In the genomic region with DNA sequence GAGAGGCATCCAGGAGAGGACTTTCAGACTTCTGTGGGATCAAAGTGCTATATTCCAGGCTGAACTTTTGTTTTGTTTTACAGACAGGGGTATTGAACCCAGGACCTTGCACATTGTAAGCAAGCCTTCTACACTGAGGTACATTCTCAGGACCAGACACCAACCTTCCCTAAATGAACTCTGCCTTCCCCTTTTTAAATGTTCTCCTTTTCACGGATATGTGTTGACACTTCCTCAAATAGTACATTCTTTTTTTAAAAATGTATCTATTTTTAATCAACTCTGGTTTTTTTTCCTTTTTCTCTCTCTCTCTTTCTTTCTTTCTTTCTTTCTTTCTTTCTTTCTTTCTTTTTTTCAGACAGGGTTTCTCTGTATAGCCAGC, we compare ENCODE assay signal across 9 mouse cellular contexts. TPM values are rescaled to one million over a fixed set of nuclear protein-coding genes. Genes with fewer than 3 reads are reported as not detected.
A peak's percentile ranks its signal among the peaks of the same experiment; 100 is the strongest.
DNase-seq lines count a peak whose midpoint lies in the region; ATAC-seq lines count a peak whose summit lies in the region.
"Had no signal": no experiment of that assay in that cellular context is flagged by ENCODE, and none has a peak within 500 bp of the region (broad histone marks: within the 10 kb centered on the region; RNA-seq: fewer than 3 reads in every experiment).

No protein-coding gene starts in this region.

- H3K4me3 ChIP-seq in kidney, embryonic 16.5 days (ENCODE audit: low read length) = peak overlapping the region; percentile 12; the same call in 1 of the 2 replicates
- H3K4me3 ChIP-seq in forebrain, embryonic 11.5 days (ENCODE audit: low read depth, low read length) = no peak overlapping the region
- H3K4me3 ChIP-seq in limb, embryonic 11.5 days (ENCODE audit: low read depth, low read length) = no peak overlapping the region
- no peak overlapping the region for H3K4me3 ChIP-seq in neural tube, embryonic 13.5 days

- H3K27me3 ChIP-seq in kidney, embryonic 16.5 days (ENCODE audit: insufficient read depth, low read length) = no peaks in the 10 kb centered on the region
- no peaks in the 10 kb centered on the region for H3K27me3 ChIP-seq in forebrain, embryonic 11.5 days (ENCODE audit: control insufficient read depth, insufficient read depth, low read length)
- no peaks in the 10 kb centered on the region for H3K27me3 ChIP-seq in limb, embryonic 11.5 days (ENCODE audit: control insufficient read depth, insufficient read depth, low read length)
- no peaks in the 10 kb centered on the region for H3K27me3 ChIP-seq in neural tube, embryonic 13.5 days

- no peaks in the 10 kb centered on the region for H3K36me3 ChIP-seq in kidney, embryonic 16.5 days (ENCODE audit: insufficient read depth, low read length)
- no peaks in the 10 kb centered on the region for H3K36me3 ChIP-seq in forebrain, embryonic 11.5 days (ENCODE audit: control insufficient read depth, insufficient read depth, low read length)
- H3K36me3 ChIP-seq in limb, embryonic 11.5 days (ENCODE audit: control insufficient read depth, insufficient read depth, low read length) = no peaks in the 10 kb centered on the region
- H3K36me3 ChIP-seq in neural tube, embryonic 13.5 days = no peaks in the 10 kb centered on the region

- H3K9me3 ChIP-seq in kidney, embryonic 16.5 days (ENCODE audit: low read length) = no peaks in the 10 kb centered on the region
- H3K9me3 ChIP-seq in forebrain, embryonic 11.5 days (ENCODE audit: control insufficient read depth, low read length) = no peaks in the 10 kb centered on the region
- no peaks in the 10 kb centered on the region for H3K9me3 ChIP-seq in limb, embryonic 11.5 days (ENCODE audit: control insufficient read depth, low read length)
- no peaks in the 10 kb centered on the region for H3K9me3 ChIP-seq in neural tube, embryonic 13.5 days

- ATAC-seq in kidney, embryonic 16.5 days (ENCODE audit: low FRiP score, low TSS enrichment) = no peak
- no peak for ATAC-seq in forebrain, embryonic 11.5 days (replicated peaks; ENCODE audit: low FRiP score)
- no peak for ATAC-seq in limb, embryonic 11.5 days (ENCODE audit: insufficient number of reproducible peaks, low FRiP score, low TSS enrichment, low read depth)
- no peak for ATAC-seq in neural tube, embryonic 13.5 days (ENCODE audit: low read depth)
- ATAC-seq in activated CD4-positive, CD25-positive, alpha-beta regulatory T cell, adult 4 months = no peak

- H3K4me2 ChIP-seq in kidney, embryonic 16.5 days (replicated peaks; ENCODE audit: low read depth, low read length) = peak overlapping the region; percentile 46
- no peak overlapping the region; the same call in 1 of the 2 replicates for H3K4me2 ChIP-seq in forebrain, embryonic 11.5 days (ENCODE audit: low read depth, low read length, severe bottlenecking)
- no peak overlapping the region for H3K4me2 ChIP-seq in limb, embryonic 11.5 days (ENCODE audit: low read depth, severe bottlenecking)
- H3K4me2 ChIP-seq in neural tube, embryonic 13.5 days = peak overlapping the region; percentile 42

- WGBS in kidney, embryonic 16.5 days = 63% methylated on average over 1 of the region's 1 CpGs
- 80% methylated on average over 1 of the region's 1 CpGs for WGBS in forebrain, embryonic 11.5 days
- WGBS in limb, embryonic 11.5 days = 67% methylated on average over 1 of the region's 1 CpGs
- 70% methylated on average over 1 of the region's 1 CpGs for WGBS in neural tube, embryonic 13.5 days

- no peak overlapping the region for H3K9ac ChIP-seq in kidney, embryonic 16.5 days (replicated peaks; ENCODE audit: low read length)
- H3K9ac ChIP-seq in forebrain, embryonic 11.5 days (ENCODE audit: low read length) = 0 out of 2 replicates have a peak overlapping the region, but pooled peaks have one; percentile 39
- 0 out of 2 replicates have a peak overlapping the region, but pooled peaks have one; percentile 39 for H3K9ac ChIP-seq in limb, embryonic 11.5 days (ENCODE audit: low read length)
- no peak overlapping the region for H3K9ac ChIP-seq in neural tube, embryonic 13.5 days

- no peak for DNase-seq in kidney, postnatal 14 days
- no peak for DNase-seq in forebrain, embryonic 11.5 days (ENCODE audit: low spot score)
- no peak for DNase-seq in limb, embryonic 11.5 days (ENCODE audit: low spot score)
- no peak for DNase-seq in retina, embryonic 14.5 days (ENCODE audit: low spot score)
- no peak for DNase-seq in layer of hippocampus, postnatal 36 days
- DNase-seq: layer of hippocampus, adult 9-11 months had no signal

- peaks cover 10% of the 10 kb centered on the region for H3K4me1 ChIP-seq in kidney, embryonic 16.5 days (ENCODE audit: insufficient read depth, low read length)
- H3K4me1 ChIP-seq in forebrain, embryonic 11.5 days (replicated peaks; ENCODE audit: control insufficient read depth, insufficient read depth, low read length) = peaks cover 8% of the 10 kb centered on the region
- peaks cover 4% of the 10 kb centered on the region; the same call in 1 of the 2 replicates for H3K4me1 ChIP-seq in limb, embryonic 11.5 days (ENCODE audit: control insufficient read depth, insufficient read depth, low read length)
- H3K4me1 ChIP-seq in neural tube, embryonic 13.5 days (replicated peaks) = peaks cover 10% of the 10 kb centered on the region

- no peak overlapping the region for H3K27ac ChIP-seq in kidney, embryonic 16.5 days (ENCODE audit: low read length)
- H3K27ac ChIP-seq in forebrain, embryonic 11.5 days (ENCODE audit: low read depth, low read length) = no peak overlapping the region
- no peak overlapping the region for H3K27ac ChIP-seq in limb, embryonic 11.5 days (replicated peaks; ENCODE audit: low read depth, low read length)
- no peak overlapping the region for H3K27ac ChIP-seq in neural tube, embryonic 13.5 days (replicated peaks)

RNA-seq across cellular contexts. Expression of a gene that starts 32.1 kb away (rescaled TPM):
- 38.7 and 39.0 TPM in 2 replicates for polyA plus RNA-seq in kidney, embryonic 16.5 days (2015; fragmentation: Nextera tagmentation; extraction: Ambion mirVana)
- 102 and 103 TPM in 2 replicates for polyA plus RNA-seq in forebrain, embryonic 11.5 days (2014; fragmentation: Nextera tagmentation; extraction: Ambion mirVana)
- polyA plus RNA-seq in limb, embryonic 11.5 days (2014; fragmentation: Nextera tagmentation; extraction: Ambion mirVana) = 60.2 and 63.2 TPM in 2 replicates
- polyA plus RNA-seq in neural tube, embryonic 13.5 days (2015; fragmentation: Nextera tagmentation; extraction: Ambion mirVana) = 94.4 and 96.0 TPM in 2 replicates
- total RNA-seq in layer of hippocampus, postnatal 36 days (2021) = 100 to 1,000 TPM; 180 to 181 TPM
- polyA plus RNA-seq in activated CD4-positive, CD25-positive, alpha-beta regulatory T cell, adult 4 months (2017; shearing (Covaris generic)) = 1 to 10 TPM; 7.4 to 7.8 TPM

RNA-seq across cellular contexts. Expression of a gene that starts 40.3 kb away (rescaled TPM):
- polyA plus RNA-seq in kidney, embryonic 16.5 days (2015; fragmentation: Nextera tagmentation; extraction: Ambion mirVana) = 4.5 and 4.6 TPM in 2 replicates
- 29.6 and 32.7 TPM in 2 replicates for polyA plus RNA-seq in forebrain, embryonic 11.5 days (2014; fragmentation: Nextera tagmentation; extraction: Ambion mirVana)
- polyA plus RNA-seq in limb, embryonic 11.5 days (2014; fragmentation: Nextera tagmentation; extraction: Ambion mirVana) = 0.80 and 0.82 TPM in 2 replicates
- 4.6 and 4.8 TPM in 2 replicates for polyA plus RNA-seq in neural tube, embryonic 13.5 days (2015; fragmentation: Nextera tagmentation; extraction: Ambion mirVana)
- 1 to 10 TPM; 3.3 TPM for total RNA-seq in layer of hippocampus, postnatal 36 days (2021)
- polyA plus RNA-seq in activated CD4-positive, CD25-positive, alpha-beta regulatory T cell, adult 4 months (2017; shearing (Covaris generic)) = under 1 TPM in 1 of 2 experiments, not detected in 1; 0.07 TPM

Comparison
In these comparisons a context has a peak if more than half of its experiments do, and no peak if none do; other contexts are left out.
1. H3K4me2 ChIP-seq: peak in kidney, embryonic 16.5 days (single experiment) and neural tube, embryonic 13.5 days (single experiment); none in forebrain, embryonic 11.5 days (single experiment) and limb, embryonic 11.5 days (single experiment).
2. H3K9ac ChIP-seq: peak in forebrain, embryonic 11.5 days (single experiment) and limb, embryonic 11.5 days (single experiment); none in kidney, embryonic 16.5 days (single experiment) and neural tube, embryonic 13.5 days (single experiment).